Mouse (Mus musculus): ENCODE data around the gene Epb41l1.

Gene Epb41l1

GRCm38 (mm10) chr2:156420694-156421380 is at the start of gene Epb41l1:
Gene Epb41l1 (plus strand): TSS chr2:156420909.
- POLR2A ChIA-PET = interaction anchor here (0.5 to 26.4 kb wide), 34 partner anchors 9 to 793 kb away, joined by 3 to 653 read pairs (median 4); partner anchors contain the start of genes Phf20 (in 2 of the 4), Cnbd2 (in 1 of the 4), Rbm39 (in 1 of the 4) and Scand1 (in 1 of the 4)
- CTCF ChIA-PET = interaction anchor here (0.5 to 1.2 kb wide), 9 partner anchors 10 to 226 kb away, joined by 3 to 9 read pairs (median 4); partner anchors contain the start of gene Scand1 (in 1 of the 4)

DNA sequence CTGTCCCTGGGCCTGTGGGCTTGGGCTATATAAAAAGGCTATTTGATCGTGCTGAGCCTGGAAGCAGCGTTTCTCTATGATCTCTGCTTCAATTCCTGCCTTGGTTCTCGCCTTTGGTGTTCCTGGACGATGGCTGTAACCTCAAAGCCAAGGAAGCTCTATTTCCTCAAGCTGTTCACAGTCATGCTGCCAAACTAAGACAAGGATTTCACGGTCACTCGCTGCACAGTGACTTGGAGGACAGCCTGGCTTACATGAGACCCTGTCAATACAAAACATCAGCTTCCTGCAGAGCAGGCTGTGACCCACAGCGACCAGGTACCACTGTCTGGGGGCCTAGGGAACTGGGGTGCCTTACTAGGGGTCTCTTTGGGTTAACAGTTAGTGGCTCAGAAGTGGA is 43.8 kb upstream of the Epb41l1 start:
- CTCF ChIA-PET = interaction anchor here in 1 of 4 experiments (0.5 kb wide), 1 partner anchor 263 kb away, joined by 3 read pairs; no protein-coding TSS in a partner anchor
- POLR2A ChIA-PET = interaction anchor here in 2 of 4 experiments (0.7 to 1.3 kb wide), 4 partner anchors 25 to 313 kb away, joined by 3 read pairs; no protein-coding TSS in a partner anchor

GRCm38 (mm10) chr2:156379929-156380328 is 40.8 kb upstream of the Epb41l1 start:
- POLR2A ChIA-PET = interaction anchor here in 2 of 4 experiments (0.6 to 3.3 kb wide), 10 partner anchors 10 to 1509 kb away, joined by 3 to 10 read pairs (median 4); partner anchors contain the start of genes Cnbd2 (in 1 of the 2), Epb41l1 (in 1 of the 2) and Scand1 (in 1 of the 2)
- CTCF ChIA-PET = interaction anchor here in 2 of 4 experiments (0.7 to 1.3 kb wide), 3 partner anchors 21 to 136 kb away, joined by 3 to 4 read pairs (median 3); partner anchors contain the start of gene Scand1 (in 1 of the 2)

DNA sequence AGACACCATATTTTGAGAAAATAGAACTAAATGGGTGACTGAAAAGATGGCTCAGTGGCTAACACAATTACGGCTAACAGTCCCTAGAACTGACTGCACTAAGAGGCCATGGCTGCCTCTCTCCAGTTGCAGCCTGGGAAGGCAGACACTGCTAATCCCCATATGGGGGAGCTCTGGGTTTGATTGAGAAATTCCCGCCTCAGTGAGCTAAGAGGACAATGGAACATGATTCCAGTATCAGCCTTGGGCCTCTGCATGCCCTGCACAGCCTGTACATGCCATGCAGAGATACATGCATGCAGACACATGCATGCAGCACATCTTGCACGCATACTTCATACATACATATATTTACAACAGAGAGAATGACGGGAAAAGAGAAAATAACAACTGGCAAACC is 39.4 kb upstream of the Epb41l1 start:
- CTCF ChIA-PET = interaction anchor here (0.5 to 1.7 kb wide), 13 partner anchors 13 to 239 kb away, joined by 3 to 9 read pairs (median 3); partner anchors contain the start of genes Scand1 (in 2 of the 4) and Cnbd2 (in 1 of the 4)
- POLR2A ChIA-PET = interaction anchor here in 3 of 4 experiments (0.7 to 1.6 kb wide), 7 partner anchors 9 to 523 kb away, joined by 3 to 6 read pairs (median 4); no protein-coding TSS in a partner anchor

DNA sequence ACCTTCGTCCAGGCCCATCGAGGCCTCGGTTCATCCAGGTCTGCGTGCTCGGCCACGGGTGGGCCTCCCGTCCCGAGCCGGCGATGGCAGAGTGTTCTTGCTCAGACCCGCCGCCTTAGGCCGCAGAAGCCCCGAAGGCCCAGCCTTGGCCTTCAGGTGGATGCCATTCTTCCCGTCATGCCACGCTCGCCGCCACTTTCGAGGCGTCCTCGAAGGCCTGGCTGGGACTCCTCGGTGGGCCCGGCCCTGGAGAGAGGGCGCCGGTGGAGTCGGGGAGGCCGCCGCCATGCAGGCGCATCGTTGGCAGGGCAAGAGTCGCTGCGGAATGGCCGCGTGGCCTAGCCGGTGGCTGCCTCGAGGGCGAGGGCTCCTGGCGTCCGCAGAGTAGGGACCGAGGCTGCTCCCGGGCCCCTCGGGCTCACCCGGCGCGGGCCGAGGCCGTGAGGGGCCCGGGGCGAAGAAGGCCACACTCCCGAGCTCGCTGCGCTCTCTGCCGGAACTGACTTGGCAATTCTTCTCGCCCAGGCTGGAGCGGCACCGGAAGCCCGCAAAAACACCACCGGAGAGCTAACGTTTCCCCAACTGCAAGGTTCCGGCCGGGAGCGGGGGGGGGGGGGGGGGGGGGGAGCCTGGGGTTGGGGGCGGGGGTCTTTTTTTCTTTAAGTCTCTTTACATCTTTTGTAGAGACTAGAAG is 28.1 kb upstream of the Epb41l1 start:
- CTCF ChIA-PET = interaction anchor here (0.5 to 2.4 kb wide), 6 partner anchors 41 to 840 kb away, joined by 3 to 6 read pairs (median 4); partner anchors contain the start of genes Cnbd2 (in 1 of the 4) and Scand1 (in 1 of the 4)

DNA sequence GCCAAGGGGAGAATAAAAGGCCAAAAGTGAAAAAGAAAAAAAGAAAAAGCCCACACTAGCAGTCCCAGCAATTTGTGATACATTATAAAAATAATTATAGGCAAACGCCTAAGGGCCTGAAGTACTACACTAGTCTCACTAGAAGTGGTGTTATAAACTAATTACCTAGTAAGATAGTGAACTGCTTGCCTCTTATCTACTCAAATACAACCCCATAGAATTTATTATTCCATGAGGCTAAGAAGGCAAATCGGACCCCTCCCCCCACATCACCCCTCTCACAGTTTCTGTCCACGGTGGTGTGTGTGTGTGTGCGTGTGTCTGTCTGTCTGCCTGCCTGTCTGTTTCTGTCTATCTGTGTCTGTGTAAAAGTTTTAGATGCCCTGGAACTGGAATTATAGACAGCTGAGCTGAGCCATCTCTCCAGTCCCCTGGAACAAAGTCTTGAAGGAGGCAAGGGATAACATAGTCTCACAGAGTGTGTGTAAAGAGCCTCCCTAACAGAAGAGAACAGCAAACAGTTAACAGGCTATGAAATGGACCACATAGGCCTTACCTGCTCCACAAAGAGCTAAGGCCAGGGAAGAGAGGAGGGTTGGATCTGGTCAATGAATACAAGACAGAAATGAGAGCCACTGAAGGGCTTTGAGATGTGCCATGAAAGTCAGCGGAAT is 27.4 kb upstream of the Epb41l1 start:
- ChIA-PET POLR2A (interaction anchor here in 3 of 4 experiments (0.5 to 1.8 kb wide), 34 partner anchors 8 to 385 kb away, joined by 3 to 6 read pairs (median 3); partner anchors contain the start of genes 6430550D23Rik (in 2 of the 3), Ergic3 (in 2 of the 3), Epb41l1 (in 1 of the 3) and Rbm39 (in 1 of the 3)), CTCF (interaction anchor here in 3 of 4 experiments (0.6 to 2.4 kb wide), 6 partner anchors 48 to 326 kb away, joined by 3 to 10 read pairs (median 4); partner anchors contain the start of genes Cnbd2 (in 1 of the 3) and Scand1 (in 1 of the 3))

More for the DNA sequence above, 28.1 kb upstream of the Epb41l1 start:
- POLR2A ChIA-PET = interaction anchor here in 3 of 4 experiments (0.5 to 1.8 kb wide), 28 partner anchors 8 to 385 kb away, joined by 3 to 6 read pairs (median 3); partner anchors contain the start of genes 6430550D23Rik (in 2 of the 3), Ergic3 (in 2 of the 3), Epb41l1 (in 1 of the 3) and Rbm39 (in 1 of the 3)

DNA sequence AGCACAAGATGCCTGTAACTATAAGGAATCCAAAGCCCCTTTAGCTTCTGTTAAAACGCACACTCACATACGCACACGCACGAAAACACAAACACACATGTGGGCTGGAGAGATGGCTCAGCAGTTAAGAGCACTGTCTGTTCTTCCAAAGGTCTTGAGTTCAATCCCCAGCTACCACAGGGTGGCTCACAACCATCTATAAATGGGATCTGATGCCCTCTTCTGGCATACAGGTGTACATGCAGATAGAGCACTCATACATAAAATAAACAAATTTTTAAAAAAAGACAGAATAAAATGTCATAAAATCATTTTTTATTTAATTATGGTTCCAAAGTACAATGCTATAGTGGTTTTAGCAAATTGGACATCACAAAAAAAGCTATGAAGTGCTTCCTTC is 26.4 kb upstream of the Epb41l1 start:
- POLR2A ChIA-PET = interaction anchor here in 1 of 4 experiments (0.5 to 2.3 kb wide), 17 partner anchors 9 to 307 kb away, joined by 3 to 11 read pairs (median 3); partner anchors contain the start of genes Cnbd2, Epb41l1 and Scand1
- CTCF ChIA-PET = interaction anchor here (0.6 to 2.4 kb wide), 17 partner anchors 17 to 941 kb away, joined by 3 to 10 read pairs (median 3); partner anchors contain the start of genes Epb41l1 (in 2 of the 4), Cnbd2 (in 1 of the 4) and Scand1 (in 1 of the 4)

- CTCF ChIA-PET = interaction anchor here in 1 of 4 experiments (1.0 kb wide), 1 partner anchor 51 kb away, joined by 3 read pairs; no protein-coding TSS in a partner anchor
- POLR2A ChIA-PET = interaction anchor here in 1 of 4 experiments (1.0 to 2.3 kb wide), 2 partner anchors 25 to 91 kb away, joined by 3 to 11 read pairs; partner anchors contain the start of gene Epb41l1
These were observed 24.6 kb upstream of the Epb41l1 start for GRCm38 (mm10) chr2:156396096-156396495.

DNA sequence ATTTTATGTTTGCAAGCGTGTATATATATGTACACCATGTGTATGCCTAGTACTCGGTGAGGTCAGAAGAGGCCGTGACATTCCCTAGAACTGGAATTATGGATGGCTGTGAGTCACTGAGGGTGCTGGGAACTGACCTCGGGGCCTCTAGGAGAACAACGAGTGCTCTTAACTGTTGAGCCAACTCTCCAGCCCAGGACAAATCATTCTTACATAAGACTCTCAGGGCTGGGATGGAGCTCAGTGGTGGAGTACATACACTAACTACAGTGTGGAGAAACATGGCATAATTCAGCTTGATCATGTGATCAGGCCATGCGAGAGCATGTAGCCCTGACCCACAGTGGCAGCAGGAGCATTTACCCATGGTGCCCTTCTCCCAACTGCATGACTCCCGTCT is 22.7 kb upstream of the Epb41l1 start:
- ChIA-PET CTCF (interaction anchor here in 1 of 4 experiments (0.6 to 1.8 kb wide), 4 partner anchors 63 to 299 kb away, joined by 3 to 8 read pairs (median 4); no protein-coding TSS in a partner anchor), POLR2A (interaction anchor here in 1 of 4 experiments (0.9 kb wide), 1 partner anchor 10 kb away, joined by 10 read pairs; no protein-coding TSS in a partner anchor)

GRCm38 (mm10) chr2:156399485-156399884 is 21.2 kb upstream of the Epb41l1 start:
- ChIA-PET POLR2A (interaction anchor here in 1 of 4 experiments (3.8 kb wide), 1 partner anchor 26 kb away, joined by 16 read pairs; no protein-coding TSS in a partner anchor), CTCF (interaction anchor here in 1 of 4 experiments (1.8 kb wide), 1 partner anchor 61 kb away, joined by 4 read pairs; no protein-coding TSS in a partner anchor)

- ChIA-PET POLR2A (interaction anchor here in 3 of 4 experiments (0.6 to 3.8 kb wide), 22 partner anchors 8 to 608 kb away, joined by 3 to 16 read pairs (median 3); partner anchors contain the start of genes Cnbd2 (in 1 of the 3), Epb41l1 (in 1 of the 3) and Rbm39 (in 1 of the 3)), CTCF (interaction anchor here in 3 of 4 experiments (0.6 to 1.5 kb wide), 9 partner anchors 10 to 394 kb away, joined by 3 to 9 read pairs (median 4); partner anchors contain the start of genes 6430550D23Rik (in 1 of the 3), Cnbd2 (in 1 of the 3), Ergic3 (in 1 of the 3) and Scand1 (in 1 of the 3))
These were observed 19.4 kb upstream of the Epb41l1 start for GRCm38 (mm10) chr2:156401331-156401730.

- POLR2A ChIA-PET = interaction anchor here in 3 of 4 experiments (0.6 to 3.8 kb wide), 13 partner anchors 9 to 222 kb away, joined by 3 to 16 read pairs (median 3); partner anchors contain the start of genes Cnbd2 (in 1 of the 3), Epb41l1 (in 1 of the 3) and Rbm39 (in 1 of the 3)
- CTCF ChIA-PET = interaction anchor here in 2 of 4 experiments (0.9 to 1.5 kb wide), 3 partner anchors 9 to 69 kb away, joined by 3 to 4 read pairs (median 3); no protein-coding TSS in a partner anchor
These were observed 18.7 kb upstream of the Epb41l1 start for GRCm38 (mm10) chr2:156402036-156402435.

DNA sequence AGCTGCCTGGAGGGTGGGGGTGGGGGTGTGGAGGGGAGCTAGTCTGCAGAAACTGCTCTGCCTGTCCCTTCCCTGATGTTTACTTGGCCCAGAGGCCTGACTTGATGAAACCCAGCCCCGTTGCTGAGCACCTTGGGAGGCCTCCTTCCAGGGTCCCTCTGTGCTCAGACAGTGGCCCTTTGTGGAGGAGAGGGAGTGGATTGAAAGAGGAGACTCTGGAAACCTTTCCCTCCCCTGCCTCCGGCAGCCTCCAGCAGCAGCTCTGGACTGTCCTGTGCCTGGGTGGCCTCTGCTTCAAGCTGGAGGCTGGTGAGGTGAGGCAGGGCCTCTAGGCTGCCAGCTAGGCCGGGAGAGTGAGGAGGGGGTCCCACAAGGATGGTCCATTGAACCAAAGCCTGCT is 13.7 kb upstream of the Epb41l1 start:
- CTCF ChIA-PET = interaction anchor here in 2 of 4 experiments (0.6 to 2.2 kb wide), 8 partner anchors 13 to 952 kb away, joined by 3 to 5 read pairs (median 3); partner anchors contain the start of gene Epb41l1 (in 1 of the 2)

GRCm38 (mm10) chr2:156408168-156408567 is 12.5 kb upstream of the Epb41l1 start:
- ChIA-PET CTCF (interaction anchor here in 2 of 4 experiments (0.6 to 0.9 kb wide), 2 partner anchors 90 to 201 kb away, joined by 3 to 5 read pairs; no protein-coding TSS in a partner anchor), POLR2A (interaction anchor here (0.6 to 3.4 kb wide), 13 partner anchors 9 to 341 kb away, joined by 3 to 20 read pairs (median 6); partner anchors contain the start of gene Epb41l1 (in 2 of the 4))

More for the DNA sequence above, 13.7 kb upstream of the Epb41l1 start:
- POLR2A ChIA-PET = interaction anchor here in 3 of 4 experiments (0.6 to 3.4 kb wide), 14 partner anchors 9 to 432 kb away, joined by 3 to 20 read pairs (median 4); partner anchors contain the start of gene Epb41l1 (in 2 of the 3)

- ChIA-PET POLR2A (interaction anchor here in 3 of 4 experiments (0.6 to 24.7 kb wide), 6 partner anchors 9 to 307 kb away, joined by 3 to 648 read pairs (median 4); partner anchors contain the start of gene Epb41l1 (in 2 of the 3)), CTCF (interaction anchor here (0.6 to 1.7 kb wide), 13 partner anchors 9 to 1569 kb away, joined by 3 to 11 read pairs (median 4); partner anchors contain the start of gene Epb41l1 (in 1 of the 4))
These were observed 9.4 kb upstream of the Epb41l1 start for GRCm38 (mm10) chr2:156411348-156411747.

DNA sequence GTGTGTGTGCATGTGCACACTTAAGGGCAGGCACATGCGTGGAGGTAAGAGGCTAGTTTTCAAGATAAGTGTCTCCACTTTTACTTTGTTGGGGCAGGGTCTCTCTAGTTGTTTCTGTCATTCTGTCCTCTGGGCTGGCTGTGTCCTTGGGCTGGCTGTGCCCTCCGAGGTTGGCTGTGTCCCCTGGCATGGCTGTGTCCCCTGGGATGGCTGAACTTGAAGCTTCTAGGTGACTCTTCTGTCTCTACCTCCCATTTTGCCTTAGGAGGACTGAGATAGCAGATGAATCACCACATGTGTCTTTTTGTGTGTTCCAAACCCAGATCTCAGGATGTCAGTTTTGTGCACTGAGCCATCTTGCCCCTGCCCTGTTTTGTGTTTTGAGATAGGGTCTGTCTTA is 5.7 kb upstream of the Epb41l1 start:
- ChIA-PET CTCF (no interaction called here), POLR2A (interaction anchor here in 2 of 4 experiments (0.7 to 24.7 kb wide), 2 partner anchors 29 to 32 kb away, joined by 3 to 648 read pairs; no protein-coding TSS in a partner anchor)

Data from embryonic stem cell, embryonic (primary cell).